Mouse (Mus musculus) intestine, embryonic 15.5 days (tissue): ENCODE measurements around the gene Qrsl1. TPM values are rescaled to one million over a fixed set of nuclear protein-coding genes. Genes with fewer than 3 reads are reported as not detected.

Source experiments
- ATAC-seq: fragments of 200-750 bp; cut with Nextera tagmentation; 2 replicates; pipeline ENCODE4 v1.8.0; 2017; ENCODE audit warnings: moderate TSS enrichment, moderate library complexity
- H3K27ac ChIP-seq: fragments of 300-500 bp; sonication (generic); 2 replicates; pipeline ENCODE4 v1.5.1; 2015; ENCODE audit warnings: mild to moderate bottlenecking, inconsistent platforms
- H3K27me3 ChIP-seq: fragments of 300-500 bp; sonication (generic); replicated peaks from 2 replicates; pipeline ENCODE4 v1.6.1; 2015; ENCODE audit warnings: inconsistent platforms
- H3K36me3 ChIP-seq: fragments of 300-500 bp; sonication (generic); 2 replicates; pipeline ENCODE4 v1.6.1; 2015; ENCODE audit warnings: inconsistent platforms
- H3K4me1 ChIP-seq: fragments of 300-500 bp; sonication (generic); replicated peaks from 2 replicates; pipeline ENCODE4 v1.6.1; 2015; ENCODE audit warnings: inconsistent platforms
- H3K4me2 ChIP-seq: fragments of 300-500 bp; sonication (generic); replicated peaks from 2 replicates; pipeline ENCODE4 v1.6.1; 2015; ENCODE audit warnings: mild to moderate bottlenecking, inconsistent platforms
- H3K4me3 ChIP-seq: fragments of 300-500 bp; sonication (generic); replicated peaks from 2 replicates; pipeline ENCODE4 v1.5.1; 2015; ENCODE audit warnings: inconsistent platforms
- H3K9ac ChIP-seq: fragments of 300-500 bp; sonication (generic); 2 replicates; pipeline ENCODE4 v1.6.1; 2015; ENCODE audit warnings: inconsistent platforms
- H3K9me3 ChIP-seq: fragments of 300-500 bp; sonication (generic); 2 replicates; pipeline ENCODE4 v1.6.1; 2016; ENCODE audit warnings: inconsistent platforms
- WGBS: fragments of 180-500 bp; shearing (Covaris S2); methylation state at CpG from one replicate; pipeline ENCODE4 v1.1.7; 2015; 5-methylcytosine and 5-hydroxymethylcytosine counted together
- polyA plus RNA-seq: library from polyadenylated mRNA; unstranded; fragments of >200 nt; fragmentation: Nextera tagmentation; extraction: Ambion mirVana; gene quantifications from 2 replicates; pipeline ENCODE4 v1.2.1, GENCODE M21; 2015

Qrsl1 gene
- polyA plus RNA-seq, 1 experiment from 2014 or later: 18.9 TPM

DNA sequence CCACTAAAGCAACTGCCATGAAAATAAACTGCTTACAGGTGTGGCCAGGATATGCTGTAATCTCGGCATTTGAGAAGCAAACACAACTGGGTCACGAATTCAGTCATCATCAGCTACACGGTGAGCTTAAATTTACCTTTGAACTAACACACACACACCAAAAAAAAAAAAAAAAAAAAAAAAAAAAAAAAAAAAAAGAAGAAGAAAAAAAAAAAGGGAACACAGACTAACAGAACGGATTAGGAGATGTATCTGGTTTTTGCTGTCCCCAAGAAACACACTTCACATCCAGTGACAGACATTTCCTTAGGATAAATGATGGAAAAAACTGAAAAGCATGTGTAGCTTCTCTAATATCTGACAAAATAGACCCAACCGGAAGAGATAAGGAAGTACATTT, 49.6 kb downstream of the Qrsl1 start:
- WGBS: 79% methylated on average over 5 of the region's 5 CpGs
- no peak overlapping the region for H3K27ac ChIP-seq
- no peak overlapping the region for H3K9ac ChIP-seq
- no peak overlapping the region for H3K4me3 ChIP-seq
- ATAC-seq: no peak
- no peaks in the 10 kb centered on the region for H3K36me3 ChIP-seq
- no peaks in the 10 kb centered on the region for H3K27me3 ChIP-seq
- H3K4me2 ChIP-seq: no peak overlapping the region
- no peaks in the 10 kb centered on the region for H3K4me1 ChIP-seq
- no peaks in the 10 kb centered on the region for H3K9me3 ChIP-seq

DNA sequence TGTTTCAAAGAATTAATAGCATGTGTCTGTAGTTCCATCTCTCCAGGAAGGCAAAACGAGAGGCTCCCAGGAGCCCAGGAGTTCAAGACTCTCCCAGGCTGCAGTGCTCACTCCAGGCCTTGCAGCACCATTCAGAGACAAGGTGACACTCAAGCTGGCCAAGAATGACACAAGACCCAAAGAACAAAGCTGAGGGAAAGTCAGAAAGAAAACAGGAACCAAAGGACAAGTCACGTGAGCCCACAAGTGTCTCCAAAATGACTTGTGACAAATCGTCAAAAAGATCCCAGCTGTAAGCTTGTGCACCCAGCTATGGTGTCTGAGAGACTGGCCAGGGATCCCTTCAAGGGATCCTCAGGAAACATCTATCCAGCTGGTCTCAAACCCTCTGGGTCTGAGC, 52.1 kb downstream of the Qrsl1 start:
- Histone ChIP-seq H3K4me3 (no peak overlapping the region), H3K27ac (no peak overlapping the region), H3K4me1 (no peaks in the 10 kb centered on the region), H3K9me3 (no peaks in the 10 kb centered on the region), H3K4me2 (no peak overlapping the region), H3K9ac (no peak overlapping the region), H3K27me3 (no peaks in the 10 kb centered on the region), H3K36me3 (no peaks in the 10 kb centered on the region)
- 81% methylated on average over 3 of the region's 3 CpGs for WGBS
- no peak for ATAC-seq

DNA sequence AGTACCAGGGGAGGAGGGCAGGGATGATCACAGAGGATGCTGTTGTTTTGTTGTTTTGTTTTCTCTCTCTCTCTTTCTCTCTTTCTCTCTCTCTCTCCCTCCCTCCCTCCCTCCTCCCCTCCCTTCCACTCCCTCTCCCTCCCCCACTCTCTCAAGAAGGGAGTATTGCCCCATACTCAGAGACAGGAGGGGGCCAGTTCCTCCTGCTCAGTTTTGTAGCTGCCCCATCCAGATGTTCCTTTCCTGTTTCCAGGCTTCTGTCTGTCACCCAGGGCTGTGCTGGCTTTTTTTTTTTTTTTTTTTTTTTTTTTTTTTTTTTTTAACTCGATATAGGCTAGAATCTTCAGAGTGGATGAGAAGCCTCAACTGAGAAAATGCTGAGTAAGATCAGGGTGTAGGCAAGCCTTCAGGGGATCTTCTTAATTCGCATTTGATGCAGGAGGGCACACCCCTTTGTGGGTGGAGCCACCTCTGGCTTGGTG, 55.4 kb downstream of the Qrsl1 start:
- WGBS: 71% methylated on average over 2 of the region's 2 CpGs
- H3K9me3 ChIP-seq: no peaks in the 10 kb centered on the region
- no peaks in the 10 kb centered on the region for H3K27me3 ChIP-seq
- no peak for ATAC-seq
- no peak overlapping the region for H3K4me3 ChIP-seq
- H3K9ac ChIP-seq: no peak overlapping the region
- no peak overlapping the region for H3K4me2 ChIP-seq
- no peaks in the 10 kb centered on the region for H3K36me3 ChIP-seq
- no peak overlapping the region for H3K27ac ChIP-seq
- no peaks in the 10 kb centered on the region for H3K4me1 ChIP-seq

DNA sequence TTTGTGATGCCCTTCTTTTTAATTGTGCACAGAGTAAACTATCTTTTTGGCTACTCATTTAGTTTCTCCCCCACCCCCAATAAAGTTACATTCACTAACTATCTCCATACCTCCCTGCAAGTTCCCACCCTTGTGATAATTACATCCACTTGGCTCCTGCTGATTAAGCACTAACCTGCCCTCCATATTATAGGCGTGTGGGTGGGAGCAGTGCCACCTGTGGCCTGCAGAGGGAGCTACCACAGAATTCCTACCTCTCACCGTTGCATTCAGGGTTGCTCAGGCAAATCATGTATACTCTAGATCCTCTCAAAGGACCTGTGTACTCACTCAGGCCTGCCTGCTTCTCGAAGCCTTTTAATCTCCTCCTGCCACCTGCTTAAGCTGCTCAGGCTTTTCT, 56.1 kb downstream of the Qrsl1 start:
- Histone ChIP-seq H3K27ac (no peak overlapping the region), H3K9me3 (no peaks in the 10 kb centered on the region), H3K4me3 (no peak overlapping the region), H3K9ac (no peak overlapping the region), H3K27me3 (no peaks in the 10 kb centered on the region), H3K36me3 (no peaks in the 10 kb centered on the region), H3K4me2 (no peak overlapping the region), H3K4me1 (no peaks in the 10 kb centered on the region)
- no peak for ATAC-seq
- 88% methylated on average over 3 of the region's 3 CpGs for WGBS

DNA sequence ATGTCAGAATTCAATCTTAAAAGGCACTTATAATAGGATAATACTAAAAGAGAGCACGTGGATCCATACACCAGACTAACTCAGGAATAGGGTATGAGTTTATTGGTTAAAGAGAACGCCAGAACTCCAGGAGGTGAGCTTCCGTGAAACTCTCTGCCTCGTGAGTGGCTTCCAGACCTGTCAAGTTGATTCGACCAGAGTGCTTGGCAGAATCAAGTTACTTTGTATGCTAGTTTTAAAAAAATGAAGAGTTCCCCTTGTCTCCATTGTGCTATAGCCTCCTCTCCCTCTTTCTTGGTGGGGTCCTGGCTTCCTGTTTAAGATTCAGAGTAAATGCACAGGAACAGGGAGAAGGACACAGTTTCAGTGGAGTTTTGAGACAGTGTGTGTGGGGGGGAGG, 60.1 kb downstream of the Qrsl1 start:
- no peaks in the 10 kb centered on the region for H3K27me3 ChIP-seq
- H3K4me3 ChIP-seq: no peak overlapping the region
- H3K4me1 ChIP-seq: no peaks in the 10 kb centered on the region
- H3K27ac ChIP-seq: no peak overlapping the region
- no peaks in the 10 kb centered on the region for H3K9me3 ChIP-seq
- H3K36me3 ChIP-seq: no peaks in the 10 kb centered on the region
- H3K4me2 ChIP-seq: no peak overlapping the region
- 75% methylated on average over 5 of the region's 5 CpGs for WGBS
- no peak overlapping the region for H3K9ac ChIP-seq
- ATAC-seq: no peak

DNA sequence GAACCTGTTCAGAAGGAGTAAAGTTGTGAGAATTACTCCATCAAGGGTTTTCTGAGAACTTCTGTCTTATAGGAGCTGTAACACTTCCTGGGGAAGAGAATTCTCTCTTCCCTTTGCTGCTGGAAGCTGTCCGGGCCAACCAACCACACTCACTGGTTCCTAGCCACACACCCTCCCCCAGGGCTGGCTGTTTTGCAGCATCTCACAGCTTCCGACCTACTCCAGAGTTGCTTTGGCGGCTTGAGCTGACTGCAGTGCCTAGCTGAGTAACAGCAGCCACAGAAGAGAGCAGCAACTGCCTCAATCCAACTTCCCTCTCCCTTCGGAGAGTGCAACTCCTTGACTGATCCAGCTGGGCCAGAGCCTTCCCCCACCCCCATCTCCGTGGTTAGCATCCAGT, 68.7 kb downstream of the Qrsl1 start:
- Histone ChIP-seq H3K27me3 (no peaks in the 10 kb centered on the region), H3K4me3 (no peak overlapping the region), H3K4me2 (no peak overlapping the region), H3K9ac (no peak overlapping the region), H3K27ac (no peak overlapping the region), H3K9me3 (no peaks in the 10 kb centered on the region), H3K4me1 (no peaks in the 10 kb centered on the region), H3K36me3 (no peaks in the 10 kb centered on the region)
- no peak for ATAC-seq
- 43% methylated on average over 5 of the region's 5 CpGs for whole genome bisulfite sequencing

DNA sequence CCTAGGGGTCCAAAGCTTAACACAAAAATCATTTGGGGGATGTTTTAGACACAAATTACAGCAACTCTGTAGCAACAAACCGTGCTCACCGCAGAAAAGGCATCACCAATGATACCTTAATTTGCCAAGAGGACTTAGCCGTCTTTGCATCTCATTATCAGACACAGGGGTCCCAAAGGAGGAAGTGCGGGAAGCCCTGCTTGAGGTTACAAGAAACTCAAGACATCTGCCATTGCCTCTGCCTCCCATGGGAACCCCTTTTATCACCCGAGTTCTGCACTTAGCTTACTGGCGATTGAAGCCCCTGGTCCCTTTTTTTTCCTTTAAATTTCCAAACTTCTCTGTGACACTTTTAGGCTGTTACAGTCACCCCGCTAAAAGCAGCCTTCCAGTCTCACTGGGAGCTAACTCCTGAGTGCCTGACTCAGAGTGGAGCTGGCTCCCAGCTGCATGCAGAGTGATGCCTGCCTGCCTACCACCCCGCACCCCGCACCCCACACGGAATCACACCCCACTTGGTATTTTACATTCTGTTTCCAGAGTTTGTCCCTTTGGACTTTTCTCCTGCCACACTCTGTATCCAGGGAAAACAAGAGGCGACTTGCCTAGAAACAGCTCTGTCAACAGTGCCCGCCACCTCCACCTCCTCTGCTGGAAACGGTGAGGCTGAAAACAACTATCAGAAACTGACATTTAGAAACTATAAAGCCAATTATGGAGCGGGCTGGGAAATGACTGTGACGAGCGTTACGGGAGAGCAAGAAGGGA, 71.1 kb downstream of the Qrsl1 start:
- 38% methylated on average over 17 of the region's 17 CpGs for WGBS
- ATAC-seq: no peak
- H3K27ac ChIP-seq: no peak overlapping the region
- H3K9ac ChIP-seq: no peak overlapping the region
- no peaks in the 10 kb centered on the region for H3K9me3 ChIP-seq
- no peaks in the 10 kb centered on the region for H3K4me1 ChIP-seq
- H3K36me3 ChIP-seq: no peaks in the 10 kb centered on the region
- no peak overlapping the region for H3K4me3 ChIP-seq
- no peaks in the 10 kb centered on the region for H3K27me3 ChIP-seq
- H3K4me2 ChIP-seq: peak overlapping the region; percentile 9; the same call in 1 of the 2 replicates

DNA sequence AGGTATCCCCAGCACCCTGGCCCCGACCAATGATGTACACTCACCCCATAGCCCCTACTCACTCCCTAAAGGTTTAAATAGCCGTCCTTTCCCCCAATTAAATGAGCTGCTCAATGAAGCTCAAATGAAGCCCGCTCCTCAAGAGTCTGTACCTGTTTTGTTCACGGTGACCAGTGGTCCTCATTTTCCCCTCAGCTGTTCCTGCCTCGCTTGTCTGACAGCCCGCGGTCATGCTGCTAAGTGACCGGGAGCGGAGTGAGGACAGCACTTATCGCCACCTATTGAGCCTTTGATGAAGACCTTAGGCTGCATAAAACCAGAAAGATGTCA, 72.9 kb downstream of the Qrsl1 start:
- H3K9ac ChIP-seq: no peak overlapping the region
- no peak overlapping the region for H3K27ac ChIP-seq
- H3K4me2 ChIP-seq: no peak overlapping the region
- H3K27me3 ChIP-seq: no peaks in the 10 kb centered on the region
- no peak for ATAC-seq
- WGBS: 92% methylated on average over 10 of the region's 10 CpGs
- no peaks in the 10 kb centered on the region for H3K9me3 ChIP-seq
- no peaks in the 10 kb centered on the region for H3K36me3 ChIP-seq
- no peaks in the 10 kb centered on the region for H3K4me1 ChIP-seq
- no peak overlapping the region for H3K4me3 ChIP-seq

DNA sequence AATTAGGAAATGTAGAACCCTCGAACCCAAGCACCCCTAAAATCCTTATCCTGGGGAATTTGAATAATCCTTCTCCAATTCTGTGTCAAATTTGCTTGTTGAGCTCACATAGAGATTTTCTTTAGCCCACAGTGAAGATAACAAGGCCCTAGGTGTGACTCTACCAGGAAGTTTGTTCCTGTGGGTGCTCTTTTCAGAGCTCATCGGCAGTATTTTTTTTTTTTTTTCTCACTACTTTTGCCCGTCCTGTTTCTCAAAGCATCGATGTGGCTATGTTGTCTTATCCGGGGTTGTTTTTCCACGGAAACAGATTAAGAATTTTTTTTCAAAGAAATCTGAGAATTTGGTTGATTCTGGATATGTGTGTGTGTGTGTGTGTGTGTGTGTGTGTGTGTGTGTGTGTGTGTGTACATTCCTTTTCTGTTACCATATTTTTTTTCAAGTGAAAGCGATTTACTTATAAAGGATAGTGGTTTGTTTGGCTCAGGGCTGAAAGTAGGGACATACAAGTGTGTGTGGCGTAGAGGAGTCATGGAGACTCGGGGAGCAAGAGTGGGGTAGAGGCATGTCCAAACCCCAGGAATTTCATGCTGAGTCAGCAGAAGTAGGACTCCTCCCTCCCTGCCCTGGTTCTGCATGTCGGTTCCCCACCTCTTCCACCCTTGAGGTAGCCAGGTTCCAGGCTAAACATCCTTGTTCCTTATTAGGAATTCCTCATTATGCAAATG, 73.4 kb downstream of the Qrsl1 start:
- Histone ChIP-seq H3K27ac (no peak overlapping the region), H3K4me3 (no peak overlapping the region), H3K36me3 (no peaks in the 10 kb centered on the region), H3K9ac (no peak overlapping the region), H3K4me2 (no peak overlapping the region), H3K9me3 (no peaks in the 10 kb centered on the region), H3K27me3 (no peaks in the 10 kb centered on the region), H3K4me1 (no peaks in the 10 kb centered on the region)
- 90% methylated on average over 10 of the region's 10 CpGs for WGBS
- ATAC-seq: no peak

DNA sequence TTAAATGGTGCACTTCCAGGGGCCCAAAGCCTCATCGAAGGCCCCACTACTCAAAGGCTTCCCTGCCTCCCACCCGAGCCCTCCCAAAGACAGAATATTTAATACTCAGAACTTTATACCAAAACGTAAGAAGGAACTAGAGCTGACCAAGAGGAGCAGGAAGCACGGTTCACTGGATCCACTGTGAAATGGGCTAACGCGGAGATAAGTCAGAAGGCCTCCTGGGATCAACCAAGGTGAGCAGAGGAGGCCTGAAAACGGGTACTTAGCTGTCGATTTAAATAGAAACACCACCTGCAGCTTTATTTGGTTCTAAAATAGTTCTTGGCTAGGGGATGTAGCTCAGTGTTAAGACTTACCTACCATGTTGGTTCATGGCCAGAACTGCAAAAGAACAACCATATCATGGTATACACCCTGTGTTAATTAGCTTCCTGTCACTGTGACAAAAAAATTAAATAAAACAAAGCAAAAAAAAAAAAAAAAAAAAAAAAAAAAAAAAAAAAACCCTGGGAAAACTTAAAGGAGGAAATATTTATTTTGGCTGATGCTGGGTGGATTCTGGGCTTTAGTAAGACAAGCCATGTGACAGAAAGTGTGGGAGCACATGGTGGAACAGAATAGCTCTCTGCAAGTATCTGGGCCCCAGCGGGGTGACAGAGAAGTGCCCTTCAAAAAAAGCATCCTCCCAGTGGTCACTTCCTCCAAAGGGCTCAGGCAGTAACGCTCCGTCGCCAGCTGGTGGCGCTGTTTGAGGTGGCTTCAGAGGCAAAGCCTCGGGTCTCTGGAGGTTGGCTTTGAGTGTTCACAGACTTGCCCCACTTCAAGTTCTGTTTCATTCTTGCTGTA, 74.5 kb downstream of the Qrsl1 start:
- no peak for ATAC-seq
- H3K9me3 ChIP-seq: no peaks in the 10 kb centered on the region
- no peaks in the 10 kb centered on the region for H3K36me3 ChIP-seq
- no peak overlapping the region for H3K27ac ChIP-seq
- H3K4me3 ChIP-seq: no peak overlapping the region
- H3K27me3 ChIP-seq: no peaks in the 10 kb centered on the region
- no peak overlapping the region for H3K4me2 ChIP-seq
- H3K4me1 ChIP-seq: no peaks in the 10 kb centered on the region
- WGBS: 82% methylated on average over 14 of the region's 14 CpGs
- no peak overlapping the region for H3K9ac ChIP-seq

DNA sequence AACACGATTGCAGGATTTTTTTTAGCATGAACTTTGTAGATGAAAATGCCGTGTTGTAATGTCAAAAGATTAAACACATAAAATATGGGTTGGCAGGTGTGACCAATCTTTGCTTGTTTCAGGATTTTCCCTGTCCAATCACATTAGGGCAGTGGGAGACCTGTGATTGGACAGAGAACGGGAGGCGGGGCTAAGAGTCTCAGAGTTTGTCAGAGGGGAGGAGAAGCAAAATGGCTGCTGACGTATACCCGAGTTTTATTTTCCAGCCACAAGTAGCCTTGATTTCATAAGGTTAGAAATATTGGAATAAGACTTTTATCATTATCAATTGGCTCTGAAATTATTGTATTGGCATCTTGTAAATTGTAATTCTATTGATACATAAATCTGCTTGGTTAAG, 75.8 kb downstream of the Qrsl1 start:
- Histone ChIP-seq H3K36me3 (no peaks in the 10 kb centered on the region), H3K4me2 (no peak overlapping the region), H3K4me1 (no peaks in the 10 kb centered on the region), H3K27me3 (no peaks in the 10 kb centered on the region), H3K4me3 (no peak overlapping the region), H3K9ac (no peak overlapping the region), H3K9me3 (no peaks in the 10 kb centered on the region), H3K27ac (no peak overlapping the region)
- ATAC-seq: no peak
- WGBS: 90% methylated on average over 6 of the region's 6 CpGs

DNA sequence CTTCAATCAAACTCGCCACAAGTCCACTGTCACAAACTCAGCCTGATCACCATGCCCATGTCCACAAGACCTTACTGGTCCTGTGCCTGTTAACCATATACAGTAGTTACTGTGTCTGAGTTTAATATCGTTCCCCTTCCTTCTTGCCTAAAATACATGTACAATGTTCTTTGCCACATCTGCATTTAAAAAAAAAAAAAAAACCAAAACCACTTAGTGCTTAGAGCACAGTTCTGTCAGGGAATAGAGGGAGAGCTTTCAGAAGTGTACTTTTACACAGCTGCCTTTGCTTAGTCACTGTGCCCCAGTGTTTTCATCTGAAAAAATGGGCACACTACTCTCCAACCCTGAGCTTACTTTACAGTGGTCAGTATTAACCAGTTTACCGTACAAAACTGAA, 76.8 kb downstream of the Qrsl1 start:
- H3K4me2 ChIP-seq: no peak overlapping the region
- H3K27ac ChIP-seq: no peak overlapping the region
- no peak for ATAC-seq
- WGBS: 92% methylated on average over 3 of the region's 3 CpGs
- H3K36me3 ChIP-seq: no peaks in the 10 kb centered on the region
- H3K4me1 ChIP-seq: no peaks in the 10 kb centered on the region
- no peaks in the 10 kb centered on the region for H3K9me3 ChIP-seq
- no peak overlapping the region for H3K9ac ChIP-seq
- no peaks in the 10 kb centered on the region for H3K27me3 ChIP-seq
- H3K4me3 ChIP-seq: no peak overlapping the region
